Mouse (Mus musculus) macrophage (primary cell): ENCODE measurements around the gene Olfr1274-ps. TPM values are rescaled to one million over a fixed set of nuclear protein-coding genes. Genes with fewer than 3 reads are reported as not detected.

Source experiments
- H3K27ac ChIP-seq: fragments of 350-480 bp; formaldehyde crosslinking; 2 replicates; pipeline ENCODE4 v1.9.0; 2021
- H3K36me3 ChIP-seq: fragments of 350-480 bp; formaldehyde crosslinking; 2 replicates; pipeline ENCODE4 v1.9.0; 2021; ENCODE audit errors: inconsistent target
- H3K4me3 ChIP-seq: fragments of 350-480 bp; formaldehyde crosslinking; 2 replicates; pipeline ENCODE4 v1.9.0; 2021; ENCODE audit errors: inconsistent target
- H3K79me2 ChIP-seq: fragments of 350-480 bp; formaldehyde crosslinking; 2 replicates; pipeline ENCODE4 v1.9.0; 2021; ENCODE audit errors: inconsistent target
- WGBS: methylation state at CpG from one replicate; pipeline ENCODE4 v1.1.7; 2026; ENCODE audit warnings: inconsistent platforms; ENCODE audit not compliant: missing documents; 5-methylcytosine and 5-hydroxymethylcytosine counted together
- polyA plus RNA-seq: library from polyadenylated mRNA; stranded (reverse); fragments of 250-400 nt; gene quantifications from 3 replicates; pipeline ENCODE4 v1.2.4, GENCODE M21; 2018; ENCODE audit warnings: inconsistent platforms

Olfr1274-ps gene
- polyA plus RNA-seq, 1 experiment from 2014 or later: not detected

GRCm38 (mm10) chr2:90448967-90449740 is 50.7 kb downstream of the Olfr1274-ps start:
- no peaks in the 10 kb centered on the region for H3K79me2 ChIP-seq
- WGBS: 93% methylated on average over 15 of the region's 15 CpGs
- H3K4me3 ChIP-seq: no peak overlapping the region
- peaks cover 74% of the 10 kb centered on the region for H3K36me3 ChIP-seq
- no peak overlapping the region for H3K27ac ChIP-seq

- no peak overlapping the region for H3K4me3 ChIP-seq
- peaks cover 86% of the 10 kb centered on the region for H3K36me3 ChIP-seq
- H3K27ac ChIP-seq: no peak overlapping the region
- no peaks in the 10 kb centered on the region for H3K79me2 ChIP-seq
- 85% methylated on average over 3 of the region's 3 CpGs for WGBS
Observed at GRCm38 (mm10) chr2:90452380-90452779, 53.9 kb downstream of the Olfr1274-ps start.

Other genes starting within 250 kb of the Olfr1274-ps start
- not detected in 3 replicates for gene Olfr1270, start 245.6 kb upstream of the Olfr1274-ps start, polyA plus RNA-seq
- gene Olfr1506, start 174.2 kb upstream of the Olfr1274-ps start, polyA plus RNA-seq: not detected in 3 replicates
- gene Olfr142, start 141.1 kb upstream of the Olfr1274-ps start, polyA plus RNA-seq: not detected in 3 replicates
- not detected in 3 replicates for gene Olfr1271, start 127.7 kb upstream of the Olfr1274-ps start, polyA plus RNA-seq
- not detected in 3 replicates for gene Olfr1272, start 105.8 kb upstream of the Olfr1274-ps start, polyA plus RNA-seq
- gene Gm13769, start 76.5 kb upstream of the Olfr1274-ps start, polyA plus RNA-seq: not detected in 3 replicates
- gene Ptprj, start 182.0 kb downstream of the Olfr1274-ps start, polyA plus RNA-seq: 88.7 to 130 TPM (median 125 TPM) in 3 replicates